Mouse (Mus musculus): ENCODE results near the gene Pbld2.

Gene Pbld2

GRCm38 (mm10) chr10:63064516-63064915, 40.4 kb downstream of the Pbld2 start:
- DNase-seq: no peak

GRCm38 (mm10) chr10:63065561-63065960, 41.4 kb downstream of the Pbld2 start:
- DNase-seq: no peak

DNA sequence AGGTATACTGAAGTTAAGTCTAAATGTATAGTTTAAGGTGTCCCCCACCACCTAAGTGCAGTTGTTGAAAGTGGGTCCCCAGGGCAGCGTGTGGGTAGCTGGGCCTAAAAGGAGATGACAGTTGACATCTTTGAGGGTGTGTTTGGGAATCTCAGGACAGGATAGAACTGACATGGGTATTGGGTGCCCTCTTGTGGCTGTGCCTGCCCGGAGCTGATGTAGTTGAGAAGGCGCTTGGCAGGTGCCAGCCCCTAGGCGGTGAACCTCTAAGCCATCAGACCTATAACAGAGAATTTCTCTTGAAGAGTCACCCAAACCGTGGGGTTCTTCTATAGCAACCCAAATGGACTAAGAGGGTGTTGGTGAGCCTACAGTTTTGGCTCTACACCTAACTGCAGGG, 41.9 kb downstream of the Pbld2 start:
- DNase-seq: peak; percentile 89 to 94

DNA sequence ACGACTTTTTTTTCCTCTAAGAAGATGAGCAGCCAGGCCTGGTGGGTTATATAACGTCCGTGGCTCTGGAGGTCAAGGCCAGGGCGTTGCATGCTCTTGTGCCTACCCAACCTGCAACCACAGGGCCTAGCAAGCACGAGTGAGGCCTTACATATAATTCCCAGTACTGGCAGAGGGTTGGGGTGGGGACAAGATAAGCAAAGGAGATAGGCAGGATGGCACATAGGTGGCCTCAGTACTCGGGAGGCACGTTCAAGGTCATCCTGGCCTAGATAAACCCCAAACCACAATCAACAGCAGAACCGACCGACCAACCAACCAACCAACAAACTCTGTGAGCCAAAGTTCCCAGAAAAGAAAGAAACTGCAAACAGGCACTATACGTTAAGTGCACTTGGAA, 62.2 kb downstream of the Pbld2 start:
- DNase-seq: no peak

DNA sequence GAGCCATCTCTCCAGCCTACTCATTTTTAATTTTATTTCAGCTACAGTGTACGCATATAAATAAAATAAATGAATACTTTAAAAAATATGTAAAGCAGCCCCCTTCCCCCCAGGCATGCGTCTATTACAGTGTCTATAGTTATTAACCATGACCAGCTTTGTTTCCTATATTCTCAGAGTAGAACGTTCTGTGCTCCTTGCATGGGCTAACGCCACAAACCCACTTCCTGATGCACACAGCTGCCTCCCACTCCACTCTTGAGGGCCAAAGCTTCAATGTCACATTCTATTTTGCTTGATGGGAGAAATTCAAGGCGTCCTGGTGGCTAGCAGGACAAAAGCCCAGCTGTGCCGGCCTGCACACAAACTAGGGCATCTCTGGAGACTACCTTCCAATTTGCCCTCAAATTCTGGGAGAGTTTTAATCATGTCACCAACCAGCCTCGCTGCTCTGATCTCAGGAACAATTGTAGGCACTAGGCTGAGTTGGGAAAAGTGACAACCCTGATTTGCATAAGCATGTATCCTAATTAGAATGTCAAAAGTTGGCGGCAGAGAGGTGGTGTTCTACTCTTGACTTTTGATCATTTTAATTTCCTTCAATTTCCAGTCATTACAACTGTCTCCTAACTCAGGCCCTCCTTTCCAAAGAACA, 65.1 kb downstream of the Pbld2 start:
- peak in 1 of 2 experiments; percentile 18 for DNase-seq

DNA sequence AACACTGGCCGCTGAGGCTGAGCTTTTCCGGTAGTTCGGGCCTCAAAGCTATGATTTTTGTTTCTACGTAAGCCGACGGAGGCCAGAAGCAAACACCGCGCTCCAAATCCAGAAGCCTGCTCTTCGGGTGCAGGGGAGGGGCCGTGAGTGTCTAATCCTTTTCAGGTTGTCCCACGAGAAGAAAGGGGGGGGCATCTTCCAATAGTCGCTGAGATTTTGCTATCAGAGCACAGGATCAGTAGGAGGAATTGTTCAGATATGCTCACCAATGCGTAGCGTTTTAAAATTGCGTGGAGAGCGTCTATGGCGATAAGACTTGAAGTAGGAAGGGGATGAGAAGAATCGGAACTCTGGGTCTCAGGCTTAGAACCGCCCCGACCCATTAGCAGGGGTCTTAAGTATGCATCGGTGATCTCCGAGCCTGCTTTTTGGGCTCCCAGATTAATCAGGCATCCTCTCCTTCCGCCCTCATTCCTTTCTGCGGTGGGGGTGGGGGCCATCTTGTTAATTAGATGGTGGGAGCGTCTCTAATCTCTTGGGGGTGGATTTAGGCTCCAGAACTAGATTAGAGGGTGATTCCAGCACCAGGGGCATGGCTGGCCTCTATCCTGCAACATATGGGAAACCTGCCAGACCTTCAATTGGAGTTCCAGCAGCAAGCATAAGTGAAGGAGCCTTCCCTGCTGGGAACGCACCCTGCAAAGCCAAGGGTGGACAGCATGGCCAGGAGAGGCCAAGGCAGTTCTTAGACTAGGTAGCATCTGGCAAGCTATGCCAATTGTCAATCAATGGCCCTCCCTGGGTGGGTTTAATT, 65.8 kb downstream of the Pbld2 start:
- DNase-seq: peak; percentile 59 to 64

DNA sequence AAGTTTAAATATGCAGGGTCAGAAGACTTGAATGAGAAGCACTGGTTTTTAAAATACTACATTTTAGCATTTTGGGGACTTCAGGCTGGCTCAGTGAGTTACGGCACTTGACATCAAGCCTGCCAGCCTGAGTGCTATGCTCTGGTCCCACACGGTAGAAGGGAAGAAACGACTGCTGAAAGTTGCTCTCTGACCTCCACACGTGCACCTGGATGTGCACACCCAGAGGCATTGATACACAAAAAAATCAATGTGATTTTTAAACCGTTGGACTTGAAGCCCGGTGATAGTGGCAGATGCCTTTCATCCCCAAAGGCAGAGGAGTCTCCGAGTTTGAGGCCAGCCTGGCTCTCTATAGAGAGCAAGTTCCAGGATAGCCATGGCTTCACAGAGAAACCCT, 67.8 kb downstream of the Pbld2 start:
- no peak for DNase-seq

GRCm38 (mm10) chr10:63092616-63093550, 68.8 kb downstream of the Pbld2 start:
- DNase-seq: peak; percentile 70 to 72

- DNase-seq: no peak
These were observed 72.6 kb downstream of the Pbld2 start for GRCm38 (mm10) chr10:63096757-63097156.

GRCm38 (mm10) chr10:63098191-63098590, 74.1 kb downstream of the Pbld2 start:
- no peak for DNase-seq

GRCm38 (mm10) chr10:63099521-63099920, 75.4 kb downstream of the Pbld2 start, which contains the start of gene Atoh7:
TSS of gene Atoh7 (plus strand) at chr10:63099651.
- DNase-seq: peak; percentile 95 to 96

- DNase-seq: peak; percentile 95
These were observed 75.9 kb downstream of the Pbld2 start for GRCm38 (mm10) chr10:63099941-63100562.

GRCm38 (mm10) chr10:63100657-63101056, 76.5 kb downstream of the Pbld2 start:
- peak in 1 of 2 experiments; percentile 43 for DNase-seq
